Mouse (Mus musculus): ENCODE results near the gene Gimap8. TPM values are rescaled to one million over a fixed set of nuclear protein-coding genes. Genes with fewer than 3 reads are reported as not detected.

Gimap8 gene
- polyA plus RNA-seq, 1 experiment from 2014 or later: 2.4 TPM

- WGBS: 67% methylated on average over 4 of the region's 4 CpGs
- Histone ChIP-seq H3K27me3 (ENCODE audit: control insufficient read depth, insufficient read depth, low read length) (no peaks in the 10 kb centered on the region), H3K36me3 (ENCODE audit: control insufficient read depth, insufficient read depth) (no peaks in the 10 kb centered on the region), H3K4me2 (ENCODE audit: low read depth, low read length) (no peak overlapping the region), H3K9ac (ENCODE audit: low read length) (no peak overlapping the region), H3K4me1 (ENCODE audit: control insufficient read depth, insufficient read depth, low read length) (no peaks in the 10 kb centered on the region), H3K27ac (ENCODE audit: low read length) (no peak overlapping the region), H3K9me3 (replicated peaks; ENCODE audit: control insufficient read depth, low read length) (no peaks in the 10 kb centered on the region), H3K4me3 (ENCODE audit: low read length) (no peak overlapping the region)
- no peak for ATAC-seq (replicated peaks; ENCODE audit: extremely low read depth, insufficient read depth, low FRiP score)
Observed at GRCm38 (mm10) chr6:48646309-48646690, 734 bp upstream of the Gimap8 start.

GRCm38 (mm10) chr6:48647611-48648010, 577 bp downstream of the Gimap8 start:
- no peaks in the 10 kb centered on the region for H3K36me3 ChIP-seq (ENCODE audit: control insufficient read depth, insufficient read depth)
- WGBS: 77% methylated on average over 2 of the region's 2 CpGs
- H3K9me3 ChIP-seq (replicated peaks; ENCODE audit: control insufficient read depth, low read length): no peaks in the 10 kb centered on the region
- H3K4me3 ChIP-seq (ENCODE audit: low read length): 0 out of 2 replicates have a peak overlapping the region, but pooled peaks have one; percentile 5
- no peaks in the 10 kb centered on the region for H3K4me1 ChIP-seq (ENCODE audit: control insufficient read depth, insufficient read depth, low read length)
- ATAC-seq (replicated peaks; ENCODE audit: extremely low read depth, insufficient read depth, low FRiP score): no peak
- peak overlapping the region; percentile 3; the same call in 1 of the 2 replicates for H3K4me2 ChIP-seq (ENCODE audit: low read depth, low read length)
- no peaks in the 10 kb centered on the region for H3K27me3 ChIP-seq (ENCODE audit: control insufficient read depth, insufficient read depth, low read length)
- no peak overlapping the region for H3K27ac ChIP-seq (ENCODE audit: low read length)
- H3K9ac ChIP-seq (ENCODE audit: low read length): no peak overlapping the region

GRCm38 (mm10) chr6:48648779-48649178, 1.7 kb downstream of the Gimap8 start:
- 70% methylated on average over 4 of the region's 4 CpGs for WGBS
- ATAC-seq (replicated peaks; ENCODE audit: extremely low read depth, insufficient read depth, low FRiP score): no peak
- H3K27me3 ChIP-seq (ENCODE audit: control insufficient read depth, insufficient read depth, low read length): no peaks in the 10 kb centered on the region
- H3K4me2 ChIP-seq (ENCODE audit: low read depth, low read length): no peak overlapping the region
- H3K9ac ChIP-seq (ENCODE audit: low read length): no peak overlapping the region
- H3K27ac ChIP-seq (ENCODE audit: low read length): no peak overlapping the region
- H3K36me3 ChIP-seq (ENCODE audit: control insufficient read depth, insufficient read depth): no peaks in the 10 kb centered on the region
- H3K4me3 ChIP-seq (ENCODE audit: low read length): no peak overlapping the region
- no peaks in the 10 kb centered on the region for H3K4me1 ChIP-seq (ENCODE audit: control insufficient read depth, insufficient read depth, low read length)
- H3K9me3 ChIP-seq (replicated peaks; ENCODE audit: control insufficient read depth, low read length): no peaks in the 10 kb centered on the region

GRCm38 (mm10) chr6:48650041-48650440, 3.0 kb downstream of the Gimap8 start:
- 82% methylated on average over 9 of the region's 9 CpGs for WGBS
- H3K4me2 ChIP-seq (ENCODE audit: low read depth, low read length): no peak overlapping the region
- H3K4me1 ChIP-seq (ENCODE audit: control insufficient read depth, insufficient read depth, low read length): no peaks in the 10 kb centered on the region
- H3K36me3 ChIP-seq (ENCODE audit: control insufficient read depth, insufficient read depth): no peaks in the 10 kb centered on the region
- H3K9me3 ChIP-seq (replicated peaks; ENCODE audit: control insufficient read depth, low read length): no peaks in the 10 kb centered on the region
- H3K9ac ChIP-seq (ENCODE audit: low read length): no peak overlapping the region
- ATAC-seq (replicated peaks; ENCODE audit: extremely low read depth, insufficient read depth, low FRiP score): no peak
- H3K27me3 ChIP-seq (ENCODE audit: control insufficient read depth, insufficient read depth, low read length): no peaks in the 10 kb centered on the region
- no peak overlapping the region for H3K4me3 ChIP-seq (ENCODE audit: low read length)
- no peak overlapping the region for H3K27ac ChIP-seq (ENCODE audit: low read length)

- 66% methylated on average over 5 of the region's 5 CpGs for WGBS
- no peaks in the 10 kb centered on the region for H3K27me3 ChIP-seq (ENCODE audit: control insufficient read depth, insufficient read depth, low read length)
Observed at GRCm38 (mm10) chr6:48658721-48659120, 11.7 kb downstream of the Gimap8 start.

GRCm38 (mm10) chr6:48664750-48665149, 17.7 kb downstream of the Gimap8 start:
- no peak for ATAC-seq (replicated peaks; ENCODE audit: extremely low read depth, insufficient read depth, low FRiP score)
- H3K9ac ChIP-seq (ENCODE audit: low read length): no peak overlapping the region
- H3K27ac ChIP-seq (ENCODE audit: low read length): no peak overlapping the region
- no peaks in the 10 kb centered on the region for H3K4me1 ChIP-seq (ENCODE audit: control insufficient read depth, insufficient read depth, low read length)
- H3K4me3 ChIP-seq (ENCODE audit: low read length): no peak overlapping the region
- no peaks in the 10 kb centered on the region for H3K9me3 ChIP-seq (replicated peaks; ENCODE audit: control insufficient read depth, low read length)
- no peaks in the 10 kb centered on the region for H3K36me3 ChIP-seq (ENCODE audit: control insufficient read depth, insufficient read depth)
- no peak overlapping the region for H3K4me2 ChIP-seq (ENCODE audit: low read depth, low read length)
- H3K27me3 ChIP-seq (ENCODE audit: control insufficient read depth, insufficient read depth, low read length): no peaks in the 10 kb centered on the region
- WGBS: 84% methylated on average over 4 of the region's 4 CpGs

More at GRCm38 (mm10) chr6:48658721-48659120, 11.7 kb downstream of the Gimap8 start:
- Histone ChIP-seq H3K9ac (ENCODE audit: low read length) (no peak overlapping the region), H3K27ac (ENCODE audit: low read length) (no peak overlapping the region), H3K4me2 (ENCODE audit: low read depth, low read length) (no peak overlapping the region), H3K36me3 (ENCODE audit: control insufficient read depth, insufficient read depth) (no peaks in the 10 kb centered on the region), H3K4me1 (ENCODE audit: control insufficient read depth, insufficient read depth, low read length) (no peaks in the 10 kb centered on the region), H3K4me3 (ENCODE audit: low read length) (no peak overlapping the region), H3K9me3 (replicated peaks; ENCODE audit: control insufficient read depth, low read length) (no peaks in the 10 kb centered on the region)
- no peak for ATAC-seq (replicated peaks; ENCODE audit: extremely low read depth, insufficient read depth, low FRiP score)

GRCm38 (mm10) chr6:48665471-48665870, 18.4 kb downstream of the Gimap8 start:
- Histone ChIP-seq H3K9me3 (replicated peaks; ENCODE audit: control insufficient read depth, low read length) (no peaks in the 10 kb centered on the region), H3K4me2 (ENCODE audit: low read depth, low read length) (no peak overlapping the region), H3K4me1 (ENCODE audit: control insufficient read depth, insufficient read depth, low read length) (no peaks in the 10 kb centered on the region), H3K9ac (ENCODE audit: low read length) (no peak overlapping the region), H3K4me3 (ENCODE audit: low read length) (no peak overlapping the region), H3K27me3 (ENCODE audit: control insufficient read depth, insufficient read depth, low read length) (no peaks in the 10 kb centered on the region), H3K27ac (ENCODE audit: low read length) (no peak overlapping the region), H3K36me3 (ENCODE audit: control insufficient read depth, insufficient read depth) (no peaks in the 10 kb centered on the region)
- no peak for ATAC-seq (replicated peaks; ENCODE audit: extremely low read depth, insufficient read depth, low FRiP score)
- 87% methylated on average over 9 of the region's 9 CpGs for WGBS

GRCm38 (mm10) chr6:48666159-48666586, 19.1 kb downstream of the Gimap8 start:
- Histone ChIP-seq H3K36me3 (ENCODE audit: control insufficient read depth, insufficient read depth) (no peaks in the 10 kb centered on the region), H3K4me2 (ENCODE audit: low read depth, low read length) (no peak overlapping the region), H3K4me1 (ENCODE audit: control insufficient read depth, insufficient read depth, low read length) (no peaks in the 10 kb centered on the region), H3K9ac (ENCODE audit: low read length) (no peak overlapping the region), H3K9me3 (replicated peaks; ENCODE audit: control insufficient read depth, low read length) (no peaks in the 10 kb centered on the region), H3K4me3 (ENCODE audit: low read length) (no peak overlapping the region), H3K27me3 (ENCODE audit: control insufficient read depth, insufficient read depth, low read length) (no peaks in the 10 kb centered on the region), H3K27ac (ENCODE audit: low read length) (no peak overlapping the region)
- ATAC-seq (replicated peaks; ENCODE audit: extremely low read depth, insufficient read depth, low FRiP score): no peak
- WGBS: 54% methylated on average over 7 of the region's 7 CpGs

GRCm38 (mm10) chr6:48668022-48668421, 21.0 kb downstream of the Gimap8 start:
- Histone ChIP-seq H3K9me3 (replicated peaks; ENCODE audit: control insufficient read depth, low read length) (no peaks in the 10 kb centered on the region), H3K9ac (ENCODE audit: low read length) (no peak overlapping the region), H3K27ac (ENCODE audit: low read length) (no peak overlapping the region), H3K27me3 (ENCODE audit: control insufficient read depth, insufficient read depth, low read length) (no peaks in the 10 kb centered on the region), H3K4me1 (ENCODE audit: control insufficient read depth, insufficient read depth, low read length) (no peaks in the 10 kb centered on the region), H3K4me2 (ENCODE audit: low read depth, low read length) (no peak overlapping the region), H3K4me3 (ENCODE audit: low read length) (no peak overlapping the region), H3K36me3 (ENCODE audit: control insufficient read depth, insufficient read depth) (no peaks in the 10 kb centered on the region)
- no peak for ATAC-seq (replicated peaks; ENCODE audit: extremely low read depth, insufficient read depth, low FRiP score)
